Mouse (Mus musculus): ENCODE measurements around the gene Gm49776. TPM values are rescaled to one million over a fixed set of nuclear protein-coding genes. Genes with fewer than 3 reads are reported as not detected.

Gm49776 gene
- not detected for polyA plus RNA-seq (2017; shearing (Covaris generic))

DNA sequence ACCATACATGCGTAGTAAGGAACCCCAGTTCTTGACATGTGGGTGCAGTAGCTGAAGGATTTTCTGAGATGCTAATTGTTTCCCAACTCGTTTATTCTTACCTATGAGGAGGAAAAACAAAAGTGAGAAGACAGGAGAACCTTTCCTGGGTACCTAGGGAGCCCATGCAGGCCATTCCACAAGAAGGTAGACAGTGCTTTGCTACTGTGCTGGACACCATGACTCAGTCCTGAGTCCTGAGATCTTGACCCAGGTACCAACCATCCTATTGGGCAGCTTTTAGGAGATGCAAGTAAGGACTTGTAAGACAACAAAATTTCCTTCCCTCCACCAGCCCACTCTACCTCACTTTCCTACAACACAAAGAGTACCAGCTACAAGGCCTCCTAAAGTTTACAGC, at the start of gene Gm49776:
Gm49776 (minus strand) TSS at position 101 of the 400 bp plus-strand sequence.

DNA sequence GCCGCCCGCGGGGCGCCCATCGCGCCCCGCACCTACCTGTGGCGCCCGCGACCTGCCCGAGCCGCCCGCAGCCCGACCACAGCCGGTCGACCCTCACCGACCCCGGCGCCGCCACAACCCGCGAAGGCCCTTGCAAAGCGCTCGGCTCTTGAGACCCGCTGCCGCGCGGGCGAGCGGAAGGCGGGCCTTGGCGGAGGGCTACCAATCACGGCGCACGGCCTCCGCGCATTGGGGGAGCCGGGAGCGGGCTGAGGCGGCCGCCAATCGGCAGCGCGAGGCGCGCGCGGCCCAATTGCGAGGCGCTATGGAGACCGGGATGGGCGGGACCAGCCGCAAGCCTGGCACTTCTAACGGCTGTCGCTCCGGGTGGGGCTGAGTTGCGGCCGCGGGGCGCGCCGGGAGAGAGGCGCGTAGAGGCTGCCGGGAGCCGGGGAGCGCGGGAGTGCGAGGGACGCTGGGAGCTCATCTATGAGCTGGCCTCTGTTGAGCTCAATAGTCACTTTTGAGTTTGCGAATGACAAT, 31.0 kb upstream of the Gm49776 start, which contains the start of gene Dgcr8:
Dgcr8 (minus strand) TSS at position 180 of the 522 bp plus-strand sequence.

DNA sequence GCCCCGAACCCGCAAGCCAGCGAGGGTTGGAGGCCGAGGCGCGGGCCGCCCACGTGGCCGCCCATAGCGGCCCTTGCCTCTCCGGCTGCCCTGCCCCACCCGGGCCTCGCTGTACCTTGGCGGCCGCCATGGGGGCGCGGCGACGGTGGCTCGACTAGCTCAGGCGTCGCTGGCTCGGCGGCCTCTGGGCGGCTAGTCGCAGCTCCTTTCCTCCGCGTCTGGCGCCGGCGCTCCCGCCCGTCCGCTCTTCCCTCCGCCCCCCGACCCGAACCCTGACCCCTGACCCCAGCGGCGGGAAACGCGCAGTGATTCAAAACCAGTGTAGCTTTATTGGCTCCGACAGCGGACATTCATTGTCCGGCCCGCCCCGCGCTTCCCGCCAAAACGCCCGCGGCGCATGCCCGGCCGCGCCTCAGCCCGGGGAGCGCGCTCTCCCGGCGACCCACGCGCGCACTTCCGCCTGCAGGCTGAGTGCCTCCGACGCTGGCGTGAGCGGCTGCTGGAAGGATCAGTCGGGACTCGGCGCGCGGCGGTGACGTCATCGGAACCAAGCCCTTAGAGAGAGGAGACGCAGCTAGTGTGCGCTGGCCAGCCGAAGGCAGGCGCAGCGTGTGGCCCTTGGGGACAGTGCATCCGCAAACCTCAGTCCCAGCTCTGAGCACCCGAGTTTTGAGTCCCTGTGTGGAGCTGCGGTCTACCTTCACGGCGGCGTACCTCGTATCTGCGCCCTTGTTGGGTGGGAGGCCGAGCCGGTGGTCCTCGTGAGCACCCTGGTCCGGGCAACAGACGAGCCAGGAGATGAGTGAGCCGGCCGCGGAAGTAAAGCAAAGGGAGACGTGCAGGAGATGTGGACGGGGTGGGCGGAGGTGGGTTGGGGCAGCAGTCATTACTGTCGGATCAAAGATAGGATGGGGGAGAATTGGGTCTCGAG, 9.4 kb downstream of the Gm49776 start, which contains the start of the genes Trmt2a and Ranbp1:
Trmt2a (plus strand) TSS at position 247 of the 931 bp plus-strand sequence.
Ranbp1 (minus strand) TSS at position 300 of the 931 bp plus-strand sequence.

DNA sequence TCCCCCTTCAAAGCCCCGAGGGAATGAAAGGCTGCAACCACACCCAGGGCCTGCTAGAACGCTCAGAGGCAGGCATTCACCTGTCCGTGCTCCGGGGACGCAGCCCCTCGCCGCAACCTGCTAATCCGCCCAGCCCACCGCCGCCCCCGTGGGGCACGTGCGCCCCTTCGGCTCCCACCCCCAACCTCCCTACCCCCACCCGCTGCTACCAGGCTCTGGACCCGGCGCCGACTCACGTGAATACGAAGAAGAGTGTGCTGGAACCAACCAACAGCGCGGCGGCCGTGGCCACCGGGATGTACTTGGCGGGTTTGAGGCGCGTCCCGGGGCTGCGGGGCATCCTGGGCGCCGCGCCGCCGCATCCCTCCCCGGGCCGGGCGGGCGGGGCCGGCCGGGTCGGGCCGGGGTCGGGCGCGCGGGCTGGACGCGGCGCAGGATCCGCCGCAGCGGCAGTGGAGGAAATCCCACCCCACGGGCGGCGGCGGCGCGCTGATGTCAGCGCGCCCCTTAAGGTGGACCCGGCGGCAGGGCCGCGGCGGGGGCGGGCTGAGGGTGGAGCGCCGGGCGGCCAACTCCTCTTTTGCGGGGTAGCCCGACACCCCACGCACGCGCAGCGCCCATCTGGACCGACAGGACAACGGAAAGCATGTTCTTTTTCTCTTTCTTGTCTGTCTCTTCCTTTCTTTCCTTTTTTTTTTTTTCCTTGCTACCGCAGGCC, 23.3 kb downstream of the Gm49776 start, which contains the start of gene Zdhhc8:
Zdhhc8 (minus strand) TSS at position 466 of the 718 bp plus-strand sequence.

DNA sequence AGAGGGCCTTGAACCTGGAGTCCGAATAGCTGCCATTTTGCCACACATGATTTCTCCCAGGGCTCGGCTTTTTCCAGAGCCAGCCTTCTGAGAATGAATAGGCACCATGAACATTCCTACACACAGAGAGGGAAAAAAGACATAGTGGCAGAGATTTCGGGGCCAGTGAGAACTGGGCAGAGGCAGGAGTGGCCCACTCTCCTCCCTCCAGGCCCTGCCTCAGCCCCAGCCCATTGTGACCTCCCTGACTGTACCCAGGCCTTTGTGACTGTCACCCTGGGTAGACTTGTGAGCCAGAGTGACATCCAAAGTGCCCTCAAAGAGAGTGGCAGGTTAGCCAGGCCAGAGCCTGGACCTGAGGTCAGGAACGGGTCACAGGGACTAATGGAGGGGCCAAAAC, 40.5 kb downstream of the Gm49776 start, which contains the start of gene Ccdc188:
Ccdc188 (plus strand) TSS at position 301 of the 400 bp plus-strand sequence.

Other genes with a start within 250 kb of the Gm49776 start
- gene Dgcr6, start 205.5 kb downstream of the Gm49776 start, polyA plus RNA-seq (2017; shearing (Covaris generic)) = 40.5 TPM
- 8.2 TPM for gene Prodh, start 168.1 kb downstream of the Gm49776 start, polyA plus RNA-seq (2017; shearing (Covaris generic))
- not detected for gene Rtn4r, start 130.7 kb downstream of the Gm49776 start, polyA plus RNA-seq (2017; shearing (Covaris generic))
- not detected for gene Ccdc188, start 40.4 kb downstream of the Gm49776 start, polyA plus RNA-seq (2017; shearing (Covaris generic))
- gene Zdhhc8, start 23.2 kb downstream of the Gm49776 start, polyA plus RNA-seq (2017; shearing (Covaris generic)) = 2.0 TPM
- 125 TPM for gene Trmt2a, start 9.6 kb downstream of the Gm49776 start, polyA plus RNA-seq (2017; shearing (Covaris generic))
- gene Ranbp1, start 9.6 kb downstream of the Gm49776 start, polyA plus RNA-seq (2017; shearing (Covaris generic)) = 200 TPM
- 30.0 TPM for gene Dgcr8, start 30.9 kb upstream of the Gm49776 start, polyA plus RNA-seq (2017; shearing (Covaris generic))
- 61.0 TPM for gene Tango2, start 89.8 kb upstream of the Gm49776 start, polyA plus RNA-seq (2017; shearing (Covaris generic))
- gene Arvcf, start 89.9 kb upstream of the Gm49776 start, polyA plus RNA-seq (2017; shearing (Covaris generic)) = 2.4 TPM
- 31.1 TPM for gene Txnrd2, start 168.1 kb upstream of the Gm49776 start, polyA plus RNA-seq (2017; shearing (Covaris generic))
- gene Comt, start 168.5 kb upstream of the Gm49776 start, polyA plus RNA-seq (2017; shearing (Covaris generic)) = 74.7 TPM
- gene Gnb1l, start 240.4 kb upstream of the Gm49776 start, polyA plus RNA-seq (2017; shearing (Covaris generic)) = 17.5 TPM
- gene Rtl10, start 240.6 kb upstream of the Gm49776 start, polyA plus RNA-seq (2017; shearing (Covaris generic)) = 1.6 TPM

Measured in inflammation-experienced regulatory T-cells, adult 16 weeks (primary cell).